Mouse (Mus musculus) limb, embryonic 15.5 days (tissue): ENCODE measurements around the gene Tcf7l2. TPM values are rescaled to one million over a fixed set of nuclear protein-coding genes. Genes with fewer than 3 reads are reported as not detected.

ENCODE experiments used
- ATAC-seq: fragments of 200-750 bp; cut with Nextera tagmentation; 2 replicates; pipeline ENCODE4 v1.8.0; 2017; ENCODE audit warnings: low read depth, moderate TSS enrichment; ENCODE audit not compliant: insufficient number of reproducible peaks, low FRiP score, low TSS enrichment
- H3K27ac ChIP-seq: fragments of 300-500 bp; sonication (generic); 2 replicates; pipeline ENCODE4 v1.5.1; 2015; ENCODE audit warnings: moderate library complexity, mild to moderate bottlenecking, inconsistent platforms
- H3K27me3 ChIP-seq: fragments of 300-500 bp; sonication (generic); 2 replicates; pipeline ENCODE4 v1.6.1; 2015; ENCODE audit warnings: inconsistent platforms
- H3K36me3 ChIP-seq: fragments of 300-500 bp; sonication (generic); 2 replicates; pipeline ENCODE4 v1.6.1; 2015; ENCODE audit warnings: inconsistent platforms
- H3K4me1 ChIP-seq: fragments of 300-500 bp; sonication (generic); 2 replicates; pipeline ENCODE4 v1.6.1; 2015; ENCODE audit warnings: inconsistent platforms
- H3K4me2 ChIP-seq: fragments of 300-500 bp; sonication (generic); 2 replicates; pipeline ENCODE4 v1.6.1; 2015; ENCODE audit warnings: mild to moderate bottlenecking, inconsistent platforms
- H3K4me3 ChIP-seq: fragments of 300-500 bp; sonication (generic); 2 replicates; pipeline ENCODE4 v1.5.1; 2015; ENCODE audit warnings: mild to moderate bottlenecking, inconsistent platforms
- H3K9ac ChIP-seq: fragments of 300-500 bp; sonication (generic); 2 replicates; pipeline ENCODE4 v1.6.1; 2015; ENCODE audit warnings: inconsistent platforms
- H3K9me3 ChIP-seq: fragments of 300-500 bp; sonication (generic); 2 replicates; pipeline ENCODE4 v1.6.1; 2016; ENCODE audit warnings: inconsistent platforms
- WGBS: fragments of 180-500 bp; shearing (Covaris S2); methylation state at CpG from one replicate; pipeline ENCODE4 v1.1.7; 2015; 5-methylcytosine and 5-hydroxymethylcytosine counted together
- polyA plus RNA-seq: library from polyadenylated mRNA; unstranded; fragments of >200 nt; fragmentation: Nextera tagmentation; extraction: Ambion mirVana; gene quantifications from 2 replicates; pipeline ENCODE4 v1.2.1, GENCODE M21; 2015

Tcf7l2 gene
- polyA plus RNA-seq, 1 experiment from 2014 or later: 90.5 TPM

DNA sequence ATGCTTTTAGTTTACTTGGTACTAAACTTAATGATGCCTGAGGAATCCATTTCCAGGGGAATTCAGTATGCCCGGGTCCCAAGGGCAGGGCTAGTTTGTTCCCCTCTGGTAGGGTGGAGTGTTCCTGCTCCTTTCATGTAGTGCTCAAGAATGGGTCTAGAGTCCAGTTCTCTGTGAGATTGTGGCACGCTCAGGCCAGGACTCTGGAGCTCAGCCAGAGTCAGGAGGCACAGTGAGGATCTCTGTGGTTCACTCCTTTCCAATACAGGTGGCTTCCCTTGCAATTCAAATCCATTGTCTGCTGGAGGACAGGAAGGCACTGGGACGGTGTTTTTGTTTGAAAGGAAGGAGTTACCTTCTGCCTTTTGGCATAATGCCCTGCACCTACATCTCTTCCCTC is 56.2 kb downstream of the Tcf7l2 start:
- Histone ChIP-seq H3K9me3 (no peaks in the 10 kb centered on the region), H3K36me3 (no peaks in the 10 kb centered on the region), H3K4me3 (no peak overlapping the region), H3K27ac (no peak overlapping the region), H3K4me2 (no peak overlapping the region), H3K27me3 (no peaks in the 10 kb centered on the region), H3K4me1 (peaks cover 19% of the 10 kb centered on the region), H3K9ac (no peak overlapping the region)
- no peak for ATAC-seq
- WGBS: 60% methylated on average over 3 of the region's 3 CpGs

DNA sequence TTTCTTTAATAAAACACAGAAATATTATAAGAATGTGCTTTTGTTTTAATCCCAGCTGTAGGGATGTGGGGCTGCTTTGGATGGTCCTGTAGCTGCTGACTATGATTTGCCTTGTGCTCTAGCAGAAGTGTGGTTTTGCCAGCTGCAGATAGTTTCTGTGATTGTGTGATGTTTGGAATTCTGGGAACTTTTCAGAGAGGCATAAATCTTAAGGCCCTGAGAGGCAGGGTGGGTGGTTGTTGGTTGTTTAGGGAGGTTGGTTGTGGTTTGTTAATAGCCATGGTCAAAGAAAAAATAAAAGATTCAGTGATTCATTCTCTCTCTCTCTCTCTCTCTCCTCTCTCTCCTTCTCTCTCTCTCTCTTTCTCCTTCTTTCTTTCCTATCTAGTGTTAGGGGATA is 57.8 kb downstream of the Tcf7l2 start:
- Histone ChIP-seq H3K4me1 (peaks cover 14% of the 10 kb centered on the region), H3K4me3 (no peak overlapping the region), H3K36me3 (no peaks in the 10 kb centered on the region), H3K4me2 (no peak overlapping the region), H3K9ac (no peak overlapping the region), H3K27me3 (no peaks in the 10 kb centered on the region), H3K9me3 (no peaks in the 10 kb centered on the region), H3K27ac (no peak overlapping the region)
- no peak for ATAC-seq

DNA sequence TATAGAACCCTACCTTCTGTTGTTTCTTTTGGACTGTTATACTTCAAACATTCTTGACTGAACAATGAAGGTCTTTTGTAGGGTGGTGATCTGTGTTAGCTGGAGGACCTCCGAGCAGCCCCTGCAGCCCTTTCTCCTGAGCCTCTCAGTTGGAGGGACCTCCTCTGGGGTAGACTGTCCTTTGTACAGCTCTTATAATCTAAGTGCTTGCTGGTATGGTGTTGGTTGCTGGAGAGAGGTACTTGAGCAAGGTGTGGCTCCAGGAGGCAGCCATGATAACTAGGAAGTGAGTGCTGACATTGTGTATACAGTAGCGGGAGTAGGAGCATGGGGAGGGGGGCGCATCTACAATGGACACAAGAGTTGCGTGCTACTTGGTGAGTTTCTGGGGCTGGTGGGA is 58.4 kb downstream of the Tcf7l2 start:
- H3K36me3 ChIP-seq: no peaks in the 10 kb centered on the region
- no peak overlapping the region for H3K4me3 ChIP-seq
- no peak overlapping the region for H3K27ac ChIP-seq
- H3K9me3 ChIP-seq: no peaks in the 10 kb centered on the region
- no peaks in the 10 kb centered on the region for H3K27me3 ChIP-seq
- H3K4me2 ChIP-seq: no peak overlapping the region
- ATAC-seq: no peak
- no peak overlapping the region for H3K9ac ChIP-seq
- peaks cover 14% of the 10 kb centered on the region for H3K4me1 ChIP-seq
- WGBS: 99% methylated on average over 4 of the region's 4 CpGs

DNA sequence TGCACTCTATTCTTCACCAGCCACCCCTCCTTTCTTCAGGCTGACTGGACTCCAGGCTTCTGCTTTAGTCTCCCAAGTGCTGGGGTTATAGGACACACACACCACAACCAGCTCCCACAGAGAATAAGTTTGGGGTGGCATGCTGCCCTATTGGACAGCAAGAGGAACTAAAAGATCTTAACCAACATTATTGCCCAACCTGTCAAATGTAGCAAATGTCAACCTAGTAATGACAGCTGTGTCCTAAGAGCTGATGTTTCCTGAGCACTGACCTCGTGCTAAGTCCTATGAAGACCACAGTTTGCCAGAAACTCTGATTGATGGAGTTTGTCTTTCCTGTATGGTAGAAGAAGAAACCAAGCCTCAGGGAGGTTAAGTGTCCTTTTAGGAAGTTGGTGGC is 61.5 kb downstream of the Tcf7l2 start:
- peaks cover 19% of the 10 kb centered on the region for H3K4me1 ChIP-seq
- no peaks in the 10 kb centered on the region for H3K36me3 ChIP-seq
- H3K4me3 ChIP-seq: no peak overlapping the region
- H3K9me3 ChIP-seq: no peaks in the 10 kb centered on the region
- 85% methylated on average over 1 of the region's 1 CpGs for WGBS
- no peaks in the 10 kb centered on the region for H3K27me3 ChIP-seq
- no peak overlapping the region for H3K27ac ChIP-seq
- H3K4me2 ChIP-seq: no peak overlapping the region
- H3K9ac ChIP-seq: no peak overlapping the region
- ATAC-seq: no peak

DNA sequence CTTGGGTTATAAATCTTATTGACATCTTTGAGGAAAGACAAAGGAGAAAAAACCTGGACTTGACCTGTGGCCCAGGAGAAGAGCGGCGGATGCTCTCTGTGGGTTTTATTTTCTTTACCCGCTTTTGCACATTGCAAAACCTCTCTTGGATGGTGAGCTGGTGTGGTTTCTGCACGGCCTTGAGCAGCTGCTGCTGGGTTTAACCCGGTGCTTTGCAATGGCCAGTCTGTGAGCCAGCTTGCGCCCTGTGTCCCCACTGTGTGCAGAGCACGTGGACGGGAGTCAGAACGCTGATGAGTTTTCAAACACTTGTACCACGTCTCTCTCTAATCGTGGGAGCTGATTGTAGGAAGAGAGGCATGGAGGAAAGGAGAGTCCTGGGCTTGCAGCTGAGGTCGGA is 62.2 kb downstream of the Tcf7l2 start:
- Histone ChIP-seq H3K4me2 (no peak overlapping the region), H3K9ac (no peak overlapping the region), H3K36me3 (0 out of 2 replicates have a peak, but pooled peaks cover 3% of the 10 kb centered on the region), H3K4me1 (peaks cover 20% of the 10 kb centered on the region), H3K27ac (no peak overlapping the region), H3K9me3 (no peaks in the 10 kb centered on the region), H3K27me3 (no peaks in the 10 kb centered on the region), H3K4me3 (no peak overlapping the region)
- no peak for ATAC-seq
- 85% methylated on average over 12 of the region's 12 CpGs for WGBS

DNA sequence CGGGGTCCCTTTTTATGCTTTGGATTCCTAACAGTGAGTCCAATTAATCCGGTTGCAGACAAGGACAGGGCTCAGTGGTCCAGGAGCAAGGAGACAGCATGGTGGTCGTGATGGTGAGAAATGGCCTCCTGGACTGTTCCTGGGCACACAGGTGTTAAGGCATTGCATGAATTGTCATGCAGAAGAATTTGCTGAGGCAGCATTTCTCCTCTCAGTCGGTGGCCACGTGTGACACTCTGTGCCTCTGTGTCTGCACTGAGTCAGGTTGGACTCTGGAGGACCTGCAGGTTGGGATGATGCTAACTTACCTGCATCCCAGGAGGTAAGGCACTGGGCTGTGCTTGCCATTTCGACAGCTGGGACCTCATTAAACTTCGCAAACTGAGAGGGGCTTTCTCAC is 63.2 kb downstream of the Tcf7l2 start:
- ATAC-seq: no peak

DNA sequence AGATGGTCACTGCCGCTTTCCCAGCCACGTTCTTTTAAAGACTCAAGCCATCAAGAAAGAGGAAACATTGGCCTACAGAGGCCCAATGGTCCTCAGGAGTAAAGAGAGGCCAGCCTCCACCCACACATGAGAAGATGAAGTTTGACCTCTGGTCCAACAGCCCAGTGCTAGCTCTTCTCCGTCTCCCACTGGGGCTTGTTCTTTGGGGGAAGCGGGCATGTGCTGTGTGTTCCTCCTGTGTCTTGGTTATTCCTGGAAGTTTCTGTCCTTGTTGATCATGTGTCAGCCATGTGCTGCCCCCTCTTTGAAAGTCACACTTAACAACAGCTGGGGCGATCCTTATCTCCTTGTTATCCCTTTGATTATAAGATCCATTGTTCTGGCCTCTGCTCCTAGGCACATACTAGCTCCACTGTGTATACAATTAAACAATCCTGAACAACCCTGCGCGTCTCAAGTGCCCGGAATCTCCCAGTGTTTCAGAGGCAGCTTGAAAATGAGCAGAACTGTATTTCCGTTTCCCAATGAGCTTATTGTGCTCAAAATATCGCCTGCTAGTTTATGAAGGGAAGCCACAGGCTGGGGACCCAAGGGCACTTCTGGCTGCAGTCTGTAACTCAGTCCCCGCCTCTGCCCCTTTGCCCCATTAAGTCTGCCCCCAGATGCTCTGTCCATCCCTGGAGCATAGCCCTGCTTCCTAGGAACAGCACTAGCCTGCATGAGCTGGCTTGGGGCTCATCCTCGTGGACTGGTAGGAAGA is 65.0 kb downstream of the Tcf7l2 start:
- no peak for ATAC-seq
- no peak overlapping the region for H3K4me3 ChIP-seq
- H3K9ac ChIP-seq: no peak overlapping the region
- no peaks in the 10 kb centered on the region for H3K27me3 ChIP-seq
- WGBS: 42% methylated on average over 12 of the region's 12 CpGs
- peak overlapping the region; percentile 47; the same call in 1 of the 2 replicates for H3K27ac ChIP-seq
- H3K4me2 ChIP-seq: no peak overlapping the region
- 0 out of 2 replicates have a peak, but pooled peaks cover 3% of the 10 kb centered on the region for H3K36me3 ChIP-seq
- no peaks in the 10 kb centered on the region for H3K9me3 ChIP-seq
- H3K4me1 ChIP-seq: peaks cover 29% of the 10 kb centered on the region

More for the DNA sequence above, 63.2 kb downstream of the Tcf7l2 start:
- Histone ChIP-seq H3K4me2 (no peak overlapping the region), H3K9me3 (no peaks in the 10 kb centered on the region), H3K27me3 (no peaks in the 10 kb centered on the region), H3K9ac (no peak overlapping the region), H3K27ac (no peak overlapping the region), H3K4me3 (no peak overlapping the region), H3K36me3 (0 out of 2 replicates have a peak, but pooled peaks cover 3% of the 10 kb centered on the region), H3K4me1 (peaks cover 27% of the 10 kb centered on the region)
- WGBS: 67% methylated on average over 7 of the region's 7 CpGs

DNA sequence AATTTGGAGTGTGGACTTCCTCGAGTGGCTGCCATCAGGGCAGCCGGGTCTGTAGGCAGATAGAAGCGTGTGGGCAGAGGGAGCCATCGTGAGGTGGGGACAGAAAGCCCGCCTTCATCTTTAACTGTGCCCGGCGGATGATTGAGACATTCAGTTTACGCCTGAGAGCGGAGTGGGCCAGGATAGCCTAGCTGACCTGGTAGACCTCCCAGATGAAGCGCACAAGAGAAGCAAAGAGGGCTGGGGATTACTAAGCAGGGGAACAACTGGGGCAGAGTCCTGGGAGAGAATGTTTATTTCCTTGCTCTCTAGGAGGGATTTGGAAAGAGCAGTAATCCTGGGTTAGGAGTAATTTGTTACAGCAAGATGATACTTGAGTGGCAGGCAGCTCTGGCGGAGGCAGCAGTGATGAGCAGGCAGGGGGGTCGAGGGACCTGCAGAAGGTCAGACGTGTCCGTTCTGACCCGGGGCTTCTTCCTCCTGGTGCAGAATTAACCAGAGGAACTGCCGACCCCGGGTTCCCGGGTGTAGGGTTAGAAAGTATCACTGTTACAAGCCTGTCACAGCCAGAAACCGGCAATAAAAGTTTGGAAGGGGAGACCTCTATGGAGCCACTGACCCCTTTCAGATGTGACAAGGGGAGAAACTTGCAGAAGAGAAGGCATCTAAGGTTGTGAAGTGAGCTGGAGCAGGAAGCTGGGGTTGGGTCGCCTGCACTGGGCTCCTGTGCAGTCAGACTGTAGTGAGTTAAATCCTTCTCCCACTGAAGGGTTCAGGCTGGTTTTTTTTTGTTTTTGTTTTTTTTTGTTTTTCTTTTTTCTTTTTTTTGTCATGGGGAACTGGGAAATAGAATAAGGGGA is 65.8 kb downstream of the Tcf7l2 start:
- Histone ChIP-seq H3K4me2 (no peak overlapping the region), H3K36me3 (peaks cover 3% of the 10 kb centered on the region; the same call in 1 of the 2 replicates), H3K9ac (no peak overlapping the region), H3K27me3 (no peaks in the 10 kb centered on the region), H3K9me3 (no peaks in the 10 kb centered on the region), H3K4me3 (no peak overlapping the region), H3K4me1 (peaks cover 27% of the 10 kb centered on the region), H3K27ac (peak overlapping the region; percentile 47; the same call in 1 of the 2 replicates)
- ATAC-seq: no peak
- 26% methylated on average over 20 of the region's 20 CpGs for WGBS

DNA sequence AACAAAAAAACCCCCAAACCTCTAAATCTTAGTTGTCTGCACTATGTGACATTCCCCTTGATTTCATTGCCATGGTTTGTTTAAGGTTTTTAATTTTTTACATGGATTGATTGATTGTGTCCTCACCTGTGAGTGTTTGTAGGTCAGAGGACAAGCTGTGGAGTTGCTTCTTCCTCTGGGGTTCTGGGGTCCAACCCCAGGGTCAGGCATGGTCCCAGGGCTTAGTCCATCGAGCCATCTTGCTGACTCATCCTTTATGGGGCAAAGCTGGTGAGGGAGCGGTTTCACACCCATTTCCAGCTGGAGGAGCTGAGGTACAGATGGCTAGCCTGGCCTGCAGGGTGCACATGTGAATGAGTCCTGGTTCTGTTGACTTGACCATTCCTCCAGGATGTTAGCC is 66.7 kb downstream of the Tcf7l2 start:
- WGBS: 72% methylated on average over 2 of the region's 2 CpGs
- ATAC-seq: no peak
- H3K9me3 ChIP-seq: no peaks in the 10 kb centered on the region
- no peak overlapping the region for H3K4me3 ChIP-seq
- H3K27me3 ChIP-seq: no peaks in the 10 kb centered on the region
- peaks cover 27% of the 10 kb centered on the region for H3K4me1 ChIP-seq
- H3K9ac ChIP-seq: no peak overlapping the region
- no peak overlapping the region for H3K4me2 ChIP-seq
- H3K27ac ChIP-seq: no peak overlapping the region
- H3K36me3 ChIP-seq: peaks cover 3% of the 10 kb centered on the region; the same call in 1 of the 2 replicates

DNA sequence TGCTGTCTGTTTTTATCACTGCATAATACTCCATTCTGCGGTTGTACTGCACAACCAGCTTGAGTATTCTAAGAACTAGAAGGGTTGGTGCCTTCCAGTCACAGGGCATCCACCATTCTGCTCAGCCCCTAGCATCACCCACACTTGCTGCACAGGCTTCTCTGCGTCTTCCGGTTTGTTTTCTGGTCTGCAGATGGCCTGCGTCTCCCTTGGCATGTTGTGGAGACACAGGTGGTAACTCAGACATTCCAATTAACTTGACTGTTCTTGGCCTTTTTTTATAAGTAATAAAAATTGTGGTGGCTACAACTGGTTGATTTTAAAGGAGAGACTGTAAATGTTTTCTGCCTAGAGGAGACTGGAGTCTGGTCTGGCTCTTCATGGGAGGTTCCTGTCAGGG is 67.9 kb downstream of the Tcf7l2 start:
- Histone ChIP-seq H3K4me1 (peaks cover 35% of the 10 kb centered on the region), H3K27me3 (no peaks in the 10 kb centered on the region), H3K27ac (no peak overlapping the region), H3K36me3 (peaks cover 3% of the 10 kb centered on the region; the same call in 1 of the 2 replicates), H3K9ac (no peak overlapping the region), H3K9me3 (no peaks in the 10 kb centered on the region), H3K4me2 (no peak overlapping the region), H3K4me3 (no peak overlapping the region)
- 40% methylated on average over 4 of the region's 4 CpGs for WGBS
- no peak for ATAC-seq

DNA sequence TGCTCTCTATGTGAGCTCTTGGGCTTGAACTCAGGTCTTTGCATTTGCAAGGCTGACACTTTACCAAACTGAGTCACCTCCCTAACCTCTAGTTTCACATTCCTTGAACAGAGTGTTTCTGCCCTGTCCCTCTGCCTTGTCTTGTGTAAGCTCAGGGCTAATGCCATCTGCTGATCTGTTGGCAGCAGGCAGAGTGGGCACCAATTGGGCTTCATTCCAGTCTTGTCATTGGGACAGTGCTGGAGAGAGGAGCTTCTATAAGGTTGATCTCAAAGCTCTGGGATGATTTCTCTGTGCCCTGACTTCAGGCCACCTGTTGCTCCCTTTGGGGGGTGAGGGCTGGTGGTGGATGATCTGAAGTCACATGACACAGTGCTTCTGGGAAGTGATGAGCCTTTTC is 70.6 kb downstream of the Tcf7l2 start:
- no peak overlapping the region for H3K9ac ChIP-seq
- H3K27me3 ChIP-seq: no peaks in the 10 kb centered on the region
- no peaks in the 10 kb centered on the region for H3K9me3 ChIP-seq
- no peak overlapping the region for H3K27ac ChIP-seq
- H3K36me3 ChIP-seq: peaks cover 3% of the 10 kb centered on the region; the same call in 1 of the 2 replicates
- no peak overlapping the region for H3K4me2 ChIP-seq
- ATAC-seq: no peak
- H3K4me3 ChIP-seq: no peak overlapping the region
- H3K4me1 ChIP-seq: peaks cover 49% of the 10 kb centered on the region
